Mouse (Mus musculus): Measurements from ENCODE around the gene Hoxd8.

Gene Hoxd8

DNA sequence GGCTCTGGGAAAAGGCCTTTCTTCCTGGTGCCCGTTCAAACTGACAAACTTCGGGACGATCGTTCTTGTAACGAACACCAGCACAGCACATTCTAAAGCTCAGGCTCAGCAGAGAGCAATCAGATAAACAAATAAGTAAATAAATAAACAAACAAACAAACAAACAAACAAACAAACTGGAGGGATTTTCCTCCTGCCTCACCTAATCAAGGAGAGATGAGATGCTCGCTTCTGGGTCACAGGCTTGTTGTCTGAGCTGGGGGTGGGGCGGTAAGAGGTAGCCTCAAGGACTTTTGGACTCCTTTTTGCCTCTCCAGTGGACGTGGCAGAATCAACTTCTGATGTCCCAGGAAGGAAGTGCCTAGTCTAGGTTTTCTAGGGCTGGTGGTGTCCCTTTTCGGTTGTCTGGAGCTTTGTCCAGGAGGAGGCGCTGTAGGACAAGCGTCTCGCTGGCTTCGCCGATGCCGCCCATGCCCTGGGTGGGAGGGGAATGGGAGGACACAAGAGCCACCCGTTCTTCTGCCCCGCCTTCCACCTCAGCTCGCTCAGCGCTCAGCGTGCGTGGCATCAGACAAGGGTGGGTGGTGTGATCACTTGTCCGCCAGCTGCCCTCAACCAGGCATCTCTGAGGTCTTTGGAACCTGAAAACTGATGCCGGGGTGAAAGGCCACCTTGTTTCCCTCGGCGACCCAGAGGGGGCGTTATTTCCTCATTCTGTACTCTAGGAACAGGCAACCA, 11.3 kb downstream of the Hoxd8 start:
- peak; percentile 89 to 92 for DNase-seq

GRCm38 (mm10) chr2:74720384-74720783, 16.0 kb downstream of the Hoxd8 start:
- DNase-seq, result no peak

DNA sequence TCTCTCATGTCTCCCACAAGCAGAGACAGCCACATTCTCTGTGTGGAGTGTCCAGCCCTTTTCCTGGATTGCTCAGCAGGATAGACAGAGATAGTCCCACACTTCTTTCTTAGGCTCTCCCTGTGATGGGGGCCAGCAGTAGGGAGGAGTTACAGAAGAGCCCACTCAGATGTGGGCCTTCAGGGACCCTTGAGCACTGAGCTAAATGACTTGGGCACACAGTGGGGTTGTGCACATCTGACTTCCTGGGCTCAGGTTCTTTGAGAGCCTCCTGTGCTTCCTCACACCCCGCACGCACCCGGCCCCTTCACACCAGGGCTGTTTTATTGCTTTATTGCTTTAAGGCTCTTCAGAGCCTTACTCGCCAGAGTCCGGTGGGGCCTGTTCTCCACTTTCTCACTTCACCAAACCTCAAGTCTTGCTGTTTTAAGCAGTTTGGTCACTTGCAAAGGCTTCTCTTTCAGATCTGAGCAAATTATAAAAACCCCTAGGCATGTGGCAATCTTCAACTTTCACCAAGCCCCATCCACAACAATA, 16.6 kb downstream of the Hoxd8 start:
- no peak for DNase-seq

- DNase-seq, result no peak
Observed at GRCm38 (mm10) chr2:74721882-74722281, 17.5 kb downstream of the Hoxd8 start.

GRCm38 (mm10) chr2:74722949-74723348, 18.5 kb downstream of the Hoxd8 start:
- no peak for DNase-seq

- DNase-seq, result peak in 1 of 2 experiments; percentile 45
Observed at GRCm38 (mm10) chr2:74724244-74725015, 20.0 kb downstream of the Hoxd8 start.

DNA sequence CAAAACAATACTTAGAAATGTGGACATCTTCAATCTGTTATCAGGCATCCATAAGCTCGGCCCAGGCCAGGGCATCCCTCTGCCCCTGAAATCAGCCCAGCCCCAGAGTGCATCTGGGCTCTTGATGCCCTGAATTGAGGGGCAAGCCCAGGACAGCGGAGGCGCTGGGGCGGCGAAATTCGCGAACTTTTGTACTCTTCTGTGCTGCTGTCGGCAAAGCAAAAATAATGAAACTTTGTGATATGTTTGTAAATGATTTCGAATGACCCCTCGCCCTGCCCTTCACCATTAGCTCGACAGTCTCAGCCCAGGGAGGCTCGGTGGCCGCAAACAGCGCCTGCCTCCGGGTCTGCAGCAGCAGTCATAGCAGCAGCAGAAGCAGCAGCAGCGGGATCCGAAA, 20.8 kb downstream of the Hoxd8 start:
- DNase-seq, result no peak

DNA sequence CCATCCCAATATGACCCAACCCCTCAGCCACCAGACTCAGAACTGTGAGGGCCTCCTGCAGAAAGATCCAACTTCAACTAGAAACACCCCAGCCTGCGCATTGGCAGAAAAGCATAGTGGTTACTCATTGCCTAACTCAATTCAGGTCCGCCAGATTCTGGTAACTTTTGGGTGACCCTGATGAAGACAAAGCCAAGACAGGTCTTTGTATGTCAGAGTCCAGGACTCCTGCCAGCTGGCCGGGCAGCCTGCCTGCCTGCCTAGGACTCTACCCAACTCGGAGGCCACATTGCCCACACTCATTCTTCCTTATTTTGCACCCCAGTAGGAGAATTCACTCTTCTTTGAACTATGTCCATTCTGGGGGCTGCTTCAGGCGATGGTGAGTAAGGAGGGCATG, 22.1 kb downstream of the Hoxd8 start, which contains the start of gene Gm28230:
Gene Gm28230 (plus strand): TSS at position 178 of the 400 bp plus-strand sequence.
- peak; percentile 81 to 85 for DNase-seq

GRCm38 (mm10) chr2:74726973-74727639, 22.7 kb downstream of the Hoxd8 start:
- no peak for DNase-seq

GRCm38 (mm10) chr2:74727640-74728302, 23.4 kb downstream of the Hoxd8 start:
- no peak for DNase-seq

DNA sequence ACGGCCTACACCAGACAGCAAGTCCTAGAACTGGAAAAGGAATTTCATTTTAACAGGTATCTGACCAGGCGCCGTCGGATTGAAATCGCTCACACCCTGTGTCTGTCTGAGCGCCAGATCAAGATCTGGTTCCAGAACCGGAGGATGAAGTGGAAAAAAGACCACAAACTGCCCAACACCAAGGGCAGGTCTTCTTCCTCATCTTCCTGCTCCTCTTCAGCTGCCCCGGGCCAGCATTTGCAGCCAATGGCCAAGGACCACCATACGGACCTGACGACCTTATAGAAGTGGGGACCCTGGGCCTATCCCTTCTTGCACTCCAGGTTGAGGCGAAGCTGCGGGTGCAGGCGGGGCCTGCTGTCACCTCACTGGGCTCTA, 23.9 kb downstream of the Hoxd8 start:
- no peak for DNase-seq

DNA sequence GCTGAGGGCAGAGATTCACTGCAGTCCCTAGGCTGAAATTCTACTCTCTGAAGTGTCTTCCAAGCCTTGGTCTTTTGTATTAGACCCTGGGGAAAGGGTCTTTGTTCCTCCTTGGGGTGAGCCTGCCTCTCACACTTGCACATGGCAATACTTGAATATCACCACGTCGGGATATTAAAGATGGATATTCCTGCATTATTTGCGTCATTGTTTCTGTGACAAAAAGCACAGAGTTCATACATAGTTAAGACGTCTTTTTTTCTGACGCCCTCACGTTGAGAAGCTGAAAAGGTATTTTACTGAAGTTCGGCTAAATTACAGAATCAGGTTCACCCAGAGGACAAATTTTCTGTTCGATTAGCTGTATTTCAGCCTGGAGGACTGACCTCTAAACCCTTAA, 25.9 kb downstream of the Hoxd8 start:
- DNase-seq, result no peak

DNA sequence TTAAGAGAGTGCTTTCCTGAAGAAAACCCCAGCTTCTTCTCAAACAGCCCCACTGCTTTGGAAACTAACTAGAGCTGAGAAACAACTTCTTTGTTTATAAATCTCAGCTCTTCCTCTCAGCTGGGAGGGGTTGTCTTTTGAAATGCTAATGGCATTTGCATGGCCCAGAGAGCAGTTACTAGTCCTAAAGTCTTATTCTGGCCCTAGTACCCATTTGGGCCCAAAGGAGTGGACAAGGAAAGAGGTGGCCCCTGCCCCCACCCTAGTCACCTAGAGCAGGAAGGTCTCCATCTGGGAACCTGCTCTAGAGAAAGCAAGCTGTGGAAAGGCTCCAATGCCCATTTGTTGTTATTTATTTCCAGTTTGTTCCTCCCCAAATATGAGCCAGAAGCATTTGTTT, 26.6 kb downstream of the Hoxd8 start:
- no peak for DNase-seq

DNA sequence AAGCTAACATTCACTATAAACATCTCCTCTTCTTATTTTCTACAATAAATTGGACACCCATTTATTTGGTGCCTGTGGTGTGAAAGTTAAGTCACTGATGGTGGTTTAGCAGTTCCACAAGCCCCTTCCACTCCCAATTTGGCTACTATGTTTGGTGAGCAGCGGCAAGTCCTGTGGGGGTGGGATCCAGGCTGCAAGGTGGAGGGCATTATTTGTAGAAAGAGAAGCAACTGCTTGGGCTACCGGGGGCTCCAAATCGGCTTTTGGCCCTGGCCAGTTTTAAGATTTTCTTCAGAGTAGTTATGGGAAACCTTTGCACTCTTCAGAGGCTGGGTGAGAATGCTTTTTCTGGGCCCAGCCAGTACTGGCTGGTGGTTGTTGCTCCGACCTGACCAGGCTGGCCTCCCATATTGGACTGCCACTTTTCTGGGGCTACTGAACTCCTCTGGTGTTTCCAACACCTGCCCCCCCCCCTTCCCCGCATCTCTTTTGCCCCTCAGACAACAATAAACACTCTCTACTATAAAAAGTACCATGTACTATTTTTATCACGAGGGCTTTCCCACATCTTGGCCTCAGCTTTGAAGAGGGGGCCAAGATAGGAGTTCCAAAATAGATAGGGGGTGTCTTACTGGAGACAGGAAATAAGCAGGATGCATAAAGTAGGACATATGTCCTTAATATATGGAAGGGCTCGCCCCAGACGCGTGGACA, 27.5 kb downstream of the Hoxd8 start:
- no peak for DNase-seq

DNA sequence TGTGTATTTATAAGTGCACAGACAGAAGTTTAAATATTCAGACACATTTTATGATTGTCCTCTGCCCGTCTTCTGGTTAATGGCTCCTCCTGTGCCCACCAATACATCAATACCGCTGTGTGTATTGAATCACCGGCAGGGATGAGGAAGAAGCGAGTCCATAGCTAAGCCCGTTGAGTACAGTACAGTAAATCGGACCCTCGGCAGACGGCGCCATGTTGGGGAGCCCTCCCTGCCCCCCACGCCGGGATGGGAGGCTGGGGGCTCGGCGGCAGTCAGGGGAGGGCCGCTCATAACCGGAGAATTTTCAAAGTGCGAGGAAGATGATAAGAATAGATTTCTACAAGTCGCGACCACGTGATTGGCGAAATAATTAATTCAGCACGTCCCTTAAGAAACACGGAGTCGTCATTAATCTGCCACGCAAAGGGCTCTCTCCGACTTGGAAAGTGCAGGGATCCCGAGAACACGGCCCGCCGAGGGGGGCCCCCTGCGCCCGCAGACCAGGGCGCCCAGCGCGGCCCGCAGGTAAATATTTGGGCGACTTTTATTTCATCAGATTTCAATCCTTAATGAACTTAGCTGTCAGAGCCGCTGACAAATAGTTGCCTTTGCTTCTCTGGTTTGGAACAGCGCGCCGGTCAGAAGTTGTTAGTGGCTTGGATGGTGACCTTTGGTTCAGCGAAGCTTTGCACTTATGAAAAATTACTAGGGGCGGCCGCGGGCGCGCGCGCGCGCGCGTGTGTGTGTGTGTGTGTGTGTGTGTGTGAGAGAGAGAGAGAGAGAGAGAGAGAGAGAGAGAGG, 28.3 kb downstream of the Hoxd8 start:
- DNase-seq, result no peak

DNA sequence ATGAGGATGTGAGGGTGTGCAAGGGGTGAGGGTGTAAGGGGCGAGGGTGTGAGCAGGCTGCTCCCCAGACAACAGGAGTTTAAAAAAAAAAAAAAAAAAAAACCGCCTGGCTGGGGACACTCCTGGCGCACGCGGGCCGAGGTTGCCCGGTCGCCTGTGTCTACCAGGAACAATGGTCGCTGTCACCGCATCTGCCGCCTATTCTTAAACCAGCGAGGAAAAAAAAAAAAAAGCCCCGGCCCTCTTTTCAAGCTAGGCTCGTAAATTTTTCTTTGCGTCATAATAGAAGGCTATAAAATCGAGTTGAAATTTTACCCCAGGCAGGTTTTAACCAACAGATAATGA, 28.9 kb downstream of the Hoxd8 start:
- DNase-seq, result no peak

- DNase-seq, result no peak
Observed at GRCm38 (mm10) chr2:74733765-74734164, 29.4 kb downstream of the Hoxd8 start.

GRCm38 (mm10) chr2:74734451-74734850, 30.0 kb downstream of the Hoxd8 start:
- no peak for DNase-seq

DNA sequence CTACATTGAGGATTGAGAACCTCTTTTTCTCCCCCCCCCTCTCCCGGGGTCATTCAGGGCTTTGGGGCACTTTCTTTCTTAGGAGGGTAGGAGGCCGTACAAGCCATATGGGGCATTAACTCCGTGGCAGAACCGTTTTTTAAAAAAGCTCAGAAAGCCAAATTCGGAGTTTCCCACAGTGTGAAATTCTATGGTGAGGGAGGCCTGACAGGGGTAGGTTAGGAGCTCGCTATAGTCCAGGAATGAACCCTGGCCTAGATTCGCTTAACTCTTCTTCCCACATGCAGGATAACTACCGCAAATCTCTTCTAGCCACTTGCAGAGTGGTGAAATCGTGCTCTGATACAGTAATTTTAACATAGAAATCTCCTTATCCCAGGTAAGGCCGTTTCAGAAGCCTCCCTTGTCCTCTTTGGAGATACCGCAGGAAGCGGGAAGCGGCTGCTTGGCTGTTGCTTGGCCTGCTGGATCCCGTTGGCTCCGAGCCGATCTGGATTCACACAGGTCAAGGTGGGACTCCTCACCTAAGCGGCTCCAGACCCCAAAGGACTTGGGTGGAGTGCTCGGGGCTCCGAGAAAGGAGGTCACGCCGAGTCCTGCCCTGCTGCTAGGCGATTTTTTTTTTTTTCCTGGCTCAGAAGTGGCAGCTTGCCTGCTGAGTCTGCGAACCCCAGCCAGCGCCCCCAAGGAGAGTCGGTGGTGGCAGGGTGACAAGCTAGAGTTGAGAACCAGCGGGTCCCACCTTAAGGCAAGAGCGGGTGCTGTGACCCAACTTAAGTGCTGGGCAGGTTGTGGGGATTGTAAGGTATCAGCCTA, 30.8 kb downstream of the Hoxd8 start:
- DNase-seq, result no peak

DNA sequence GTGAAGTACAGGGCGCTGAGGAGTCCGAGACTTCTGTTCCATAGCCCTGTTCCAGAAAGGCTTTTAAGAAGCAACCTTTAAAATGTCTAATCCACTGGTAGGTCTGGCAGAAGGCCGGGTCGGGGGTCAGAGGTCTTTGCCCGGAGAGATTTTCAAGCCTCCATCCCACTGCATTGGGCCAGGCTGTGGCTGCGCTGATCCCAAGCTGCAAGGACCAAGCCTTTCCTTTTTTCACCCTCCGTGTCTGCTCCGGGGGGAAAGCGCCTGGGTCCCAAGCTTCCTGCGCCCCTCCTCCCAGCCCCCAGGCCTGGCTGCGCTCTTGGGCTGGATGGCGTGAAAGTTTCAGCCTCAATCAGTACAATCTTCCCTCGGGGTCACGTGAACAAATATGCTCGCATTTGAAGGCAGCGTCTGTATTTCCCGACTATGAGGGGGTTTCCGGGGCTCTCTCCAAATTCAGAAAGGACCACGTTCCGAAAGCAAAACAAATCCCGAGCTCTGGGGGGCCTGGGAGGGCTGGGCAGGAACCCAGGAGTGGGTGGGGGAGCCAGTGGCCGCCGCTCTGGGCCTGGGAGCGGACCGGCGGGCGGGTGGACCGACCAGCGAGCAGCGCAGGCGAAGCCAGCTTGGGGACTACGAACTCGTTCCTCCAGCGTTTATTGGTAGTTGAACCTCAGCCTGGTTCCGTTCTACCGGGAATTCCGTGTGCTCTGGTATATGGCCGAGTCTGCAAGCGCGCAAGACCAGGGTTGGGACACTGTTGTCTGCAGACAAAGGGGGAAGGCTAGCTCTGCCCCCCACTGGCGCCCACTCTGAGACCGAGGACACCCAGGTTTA, 31.7 kb downstream of the Hoxd8 start:
- DNase-seq, result no peak
